Mouse (Mus musculus) kidney, embryonic 16.5 days (tissue): ENCODE measurements around the gene Dync1i2. TPM values are rescaled to one million over a fixed set of nuclear protein-coding genes. Genes with fewer than 3 reads are reported as not detected.
A peak's percentile ranks its signal among the peaks of the same experiment; 100 is the strongest.

ENCODE experiments used
- ATAC-seq: fragments of 200-750 bp; cut with Nextera tagmentation; 2 replicates; pipeline ENCODE4 v1.8.0; 2017; ENCODE audit warnings: moderate TSS enrichment; ENCODE audit not compliant: low FRiP score, low TSS enrichment
- H3K27ac ChIP-seq: fragments of 300-500 bp; sonication (generic); 2 replicates; pipeline ENCODE4 v1.5.1; 2014; ENCODE audit warnings: low read length
- H3K27me3 ChIP-seq: fragments of 300-500 bp; sonication (generic); 2 replicates; pipeline ENCODE4 v1.6.1; 2014; ENCODE audit warnings: low read length, control low read depth, mixed read lengths; ENCODE audit not compliant: insufficient read depth
- H3K36me3 ChIP-seq: fragments of 300-500 bp; sonication (generic); 2 replicates; pipeline ENCODE4 v1.6.1; 2014; ENCODE audit warnings: low read length, control low read depth, mixed read lengths; ENCODE audit not compliant: insufficient read depth
- H3K4me1 ChIP-seq: fragments of 300-500 bp; sonication (generic); 2 replicates; pipeline ENCODE4 v1.6.1; 2014; ENCODE audit warnings: low read length, control low read depth, mixed read lengths; ENCODE audit not compliant: insufficient read depth
- H3K4me2 ChIP-seq: fragments of 300-500 bp; sonication (generic); replicated peaks from 2 replicates; pipeline ENCODE4 v1.6.1; 2014; ENCODE audit warnings: low read depth, low read length
- H3K4me3 ChIP-seq: fragments of 300-500 bp; sonication (generic); 2 replicates; pipeline ENCODE4 v1.5.1; 2014; ENCODE audit warnings: mild to moderate bottlenecking, low read length
- H3K9ac ChIP-seq: fragments of 300-500 bp; sonication (generic); replicated peaks from 2 replicates; pipeline ENCODE4 v1.6.1; 2014; ENCODE audit warnings: low read length
- H3K9me3 ChIP-seq: fragments of 300-500 bp; sonication (generic); 2 replicates; pipeline ENCODE4 v1.6.1; 2016; ENCODE audit warnings: low read length, control low read depth
- WGBS: fragments of 180-500 bp; shearing (Covaris S2); extraction: QIAGEN DNeasy Blood & Tissue Kit; methylation state at CpG from one replicate; pipeline ENCODE4 v1.1.7; 2014; 5-methylcytosine and 5-hydroxymethylcytosine counted together
- polyA plus RNA-seq: library from polyadenylated mRNA; unstranded; fragments of >200 nt; fragmentation: Nextera tagmentation; extraction: Ambion mirVana; gene quantifications from 2 replicates; pipeline ENCODE4 v1.2.1, GENCODE M21; 2015

Gene Dync1i2
- 76.1 and 85.8 TPM in 2 replicates for polyA plus RNA-seq

DNA sequence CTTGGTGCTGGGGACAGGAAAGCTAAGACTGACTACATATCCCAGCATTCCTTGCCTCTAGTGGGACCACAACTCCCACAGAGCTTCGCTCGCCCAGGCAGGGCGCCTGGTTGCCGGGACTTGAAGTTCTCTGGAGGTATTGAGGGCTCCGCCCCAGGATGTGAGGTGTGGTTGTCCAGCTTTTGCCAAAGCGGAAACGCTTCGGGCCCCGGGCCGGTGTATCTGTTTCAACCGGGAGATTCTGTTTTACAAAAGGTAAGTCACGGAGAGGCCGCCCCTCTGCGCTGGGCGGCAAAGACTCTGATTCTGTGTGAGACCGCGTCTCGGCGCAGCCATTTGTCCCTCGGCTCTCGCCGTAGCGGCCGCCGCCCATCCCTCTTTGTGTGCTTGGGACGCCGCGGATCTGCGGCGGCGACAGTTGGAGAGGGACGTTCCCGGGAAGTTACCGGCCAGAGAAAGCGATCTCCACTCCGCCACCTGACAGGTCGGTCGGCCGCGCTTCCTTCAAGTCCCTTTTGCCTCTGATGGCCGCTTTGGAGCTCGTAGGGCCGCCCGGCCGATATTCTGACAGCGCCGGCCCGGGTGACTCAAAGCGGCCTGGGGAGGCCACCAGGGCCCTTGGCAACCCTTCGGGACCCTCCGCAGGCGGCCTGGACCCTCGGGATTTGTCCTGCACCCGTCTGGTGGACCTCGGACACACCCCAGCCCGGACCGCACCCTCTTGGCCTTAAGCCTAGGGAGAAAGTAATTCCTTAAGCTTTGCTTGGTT, at the start of gene Dync1i2:
TSS of gene Dync1i2 (plus strand) at position 116 of the 769 bp plus-strand sequence.
- Histone ChIP-seq H3K36me3 (peaks cover 5% of the 10 kb centered on the region; the same call in 1 of the 2 replicates), H3K4me2 (peak within 1 kb of the TSS; percentile 59), H3K4me3 (peak within 1 kb of the TSS; percentile 93), H3K9me3 (no peaks in the 10 kb centered on the region), H3K27ac (peak within 1 kb of the TSS; percentile 89), H3K27me3 (no peaks in the 10 kb centered on the region), H3K4me1 (peaks cover 8% of the 10 kb centered on the region; the same call in 1 of the 2 replicates), H3K9ac (peak within 1 kb of the TSS; percentile 94)
- peak; percentile 100 for ATAC-seq
- under 1% methylated on average over 57 of the region's 57 CpGs for WGBS

DNA sequence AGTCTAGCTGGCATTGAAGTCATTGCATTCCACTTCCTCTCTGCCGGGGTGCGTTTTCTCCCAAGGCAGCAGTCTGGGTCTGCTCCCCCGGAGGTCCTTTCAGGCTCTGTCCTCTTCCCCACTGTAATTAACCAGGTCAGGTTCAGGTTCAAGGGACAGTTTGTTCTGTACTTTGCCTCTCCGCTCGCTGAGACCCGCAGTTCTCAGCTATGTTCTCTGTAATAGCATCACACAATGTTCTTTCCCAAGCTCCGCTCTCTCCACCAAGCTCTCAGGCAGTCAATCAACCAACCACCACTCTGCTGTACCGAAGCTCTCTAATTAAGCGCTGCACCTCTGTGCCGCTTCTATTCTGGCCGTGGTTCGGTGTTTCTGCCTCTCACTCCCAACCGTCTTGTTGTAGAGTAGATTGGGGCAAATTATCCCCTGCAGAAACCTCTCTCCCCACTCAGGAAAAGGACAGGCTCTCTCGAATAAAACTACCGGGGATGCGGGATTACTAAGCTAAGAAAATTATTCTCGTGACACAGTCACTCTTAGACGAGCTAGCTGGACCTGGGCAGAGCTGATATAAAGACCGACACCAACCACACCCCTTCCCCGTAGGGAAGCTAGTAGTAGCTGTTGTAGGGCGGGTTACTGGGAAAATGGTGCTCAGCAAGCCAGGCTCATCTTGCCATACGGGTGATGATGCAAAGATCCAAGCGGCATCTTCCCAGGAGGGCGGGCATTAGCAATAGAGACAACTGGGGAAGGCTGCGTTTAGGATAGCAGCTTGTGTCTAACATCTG, 48.5 kb upstream of the Dync1i2 start:
- WGBS, result 66% methylated on average over 25 of the region's 25 CpGs
- H3K9ac ChIP-seq, result no peak overlapping the region
- no peak for ATAC-seq

GRCm38 (mm10) chr2:71167211-71167610, 44.3 kb upstream of the Dync1i2 start:
- H3K27me3 ChIP-seq, result no peaks in the 10 kb centered on the region
- 75% methylated on average over 4 of the region's 4 CpGs for WGBS
- no peak overlapping the region for H3K9ac ChIP-seq
- H3K9me3 ChIP-seq, result no peaks in the 10 kb centered on the region
- no peak overlapping the region for H3K27ac ChIP-seq
- H3K4me2 ChIP-seq, result no peak overlapping the region
- H3K36me3 ChIP-seq, result no peaks in the 10 kb centered on the region
- H3K4me3 ChIP-seq, result no peak overlapping the region
- no peaks in the 10 kb centered on the region; the same call in 1 of the 2 replicates for H3K4me1 ChIP-seq
- ATAC-seq, result no peak

More for the DNA sequence above, 48.5 kb upstream of the Dync1i2 start:
- Histone ChIP-seq H3K27ac (no peak overlapping the region), H3K4me3 (no peak overlapping the region), H3K9me3 (no peaks in the 10 kb centered on the region), H3K27me3 (no peaks in the 10 kb centered on the region), H3K4me2 (no peak overlapping the region), H3K4me1 (no peaks in the 10 kb centered on the region; the same call in 1 of the 2 replicates), H3K36me3 (no peaks in the 10 kb centered on the region)

DNA sequence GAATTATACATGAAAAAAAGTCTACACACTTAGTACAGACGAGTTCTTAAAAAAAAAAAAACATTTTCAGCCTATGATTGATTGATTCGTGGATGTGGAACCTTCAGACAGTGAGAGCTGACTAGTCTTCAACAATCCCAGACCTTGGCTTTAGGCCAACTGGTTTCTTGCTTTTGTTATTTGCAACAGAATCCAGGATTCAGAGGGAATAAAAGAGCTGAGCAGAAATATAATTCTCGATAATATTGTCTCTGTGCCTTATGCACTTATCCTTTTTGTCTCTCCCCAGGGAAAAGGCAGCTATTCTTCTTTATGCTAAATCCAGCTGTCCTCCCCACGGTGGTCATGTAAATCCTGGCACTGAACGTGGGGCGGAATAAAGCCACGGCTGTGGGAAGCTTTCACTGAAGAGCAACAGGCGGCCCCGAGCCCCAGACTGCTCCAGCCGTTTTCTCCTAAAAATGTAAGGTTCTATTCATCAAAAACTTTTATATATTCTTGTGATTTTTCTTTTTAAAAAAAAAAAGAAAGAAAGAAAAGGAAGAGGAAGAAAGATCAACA, 43.0 kb upstream of the Dync1i2 start:
- no peak overlapping the region for H3K4me2 ChIP-seq
- H3K4me3 ChIP-seq, result no peak overlapping the region
- no peaks in the 10 kb centered on the region for H3K27me3 ChIP-seq
- no peak overlapping the region for H3K27ac ChIP-seq
- H3K36me3 ChIP-seq, result no peaks in the 10 kb centered on the region
- H3K9me3 ChIP-seq, result no peaks in the 10 kb centered on the region
- ATAC-seq, result no peak
- 53% methylated on average over 10 of the region's 10 CpGs for WGBS
- no peak overlapping the region for H3K9ac ChIP-seq
- H3K4me1 ChIP-seq, result no peaks in the 10 kb centered on the region

GRCm38 (mm10) chr2:71173031-71173430, 38.5 kb upstream of the Dync1i2 start:
- Histone ChIP-seq H3K27ac (no peak overlapping the region), H3K4me3 (no peak overlapping the region), H3K27me3 (no peaks in the 10 kb centered on the region), H3K9ac (no peak overlapping the region), H3K9me3 (no peaks in the 10 kb centered on the region), H3K36me3 (no peaks in the 10 kb centered on the region), H3K4me2 (no peak overlapping the region), H3K4me1 (no peaks in the 10 kb centered on the region)
- ATAC-seq, result no peak
- 74% methylated on average over 3 of the region's 3 CpGs for WGBS

DNA sequence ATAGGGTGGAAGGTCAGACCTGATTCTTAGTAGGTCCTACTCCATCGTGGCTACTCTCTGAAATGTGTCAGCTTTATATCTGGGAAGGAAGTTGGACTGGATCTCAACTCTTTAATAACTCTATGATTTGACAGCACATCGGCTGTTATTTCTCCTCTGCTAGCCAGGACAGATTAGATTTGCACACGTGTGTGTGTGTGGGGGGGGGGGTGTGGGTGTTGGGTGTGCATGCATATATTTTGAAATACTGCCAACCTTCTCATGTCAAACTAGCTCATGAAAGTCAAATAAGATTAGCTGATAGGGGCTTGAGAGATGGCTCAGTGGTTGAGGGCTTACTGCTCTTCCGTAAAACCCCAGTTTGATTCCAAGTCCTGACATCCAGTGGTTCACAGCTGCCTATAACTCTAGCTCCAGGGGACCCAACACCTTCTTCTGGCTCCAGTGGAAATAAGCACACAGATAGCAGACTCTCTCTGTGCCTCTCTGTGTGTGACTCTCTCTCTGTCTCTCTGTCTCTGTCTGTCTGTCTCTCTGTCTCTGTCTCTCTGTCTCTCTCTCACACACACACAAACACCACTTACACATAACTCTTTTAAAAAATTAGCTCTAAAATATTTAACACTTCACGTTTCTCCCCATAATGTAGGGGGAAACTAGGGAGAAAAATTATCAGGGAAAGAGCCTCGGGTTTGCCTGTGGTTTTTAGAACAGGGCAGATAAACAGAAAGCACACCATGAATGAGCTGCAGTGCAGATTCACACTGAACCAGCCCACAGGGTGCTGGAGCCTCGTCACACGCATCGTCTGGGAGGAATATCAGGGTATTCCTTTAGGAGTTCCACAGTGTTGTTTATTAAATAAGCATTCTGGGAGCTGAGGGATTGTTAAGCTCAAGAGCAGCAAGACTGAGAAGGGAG, 34.9 kb upstream of the Dync1i2 start:
- no peak overlapping the region for H3K9ac ChIP-seq
- H3K27ac ChIP-seq, result no peak overlapping the region
- H3K4me1 ChIP-seq, result peaks cover 6% of the 10 kb centered on the region; the same call in 1 of the 2 replicates
- no peak overlapping the region for H3K4me3 ChIP-seq
- ATAC-seq, result no peak
- H3K4me2 ChIP-seq, result no peak overlapping the region
- 63% methylated on average over 9 of the region's 9 CpGs for WGBS
- no peaks in the 10 kb centered on the region for H3K36me3 ChIP-seq
- no peaks in the 10 kb centered on the region; the same call in 1 of the 2 replicates for H3K27me3 ChIP-seq
- H3K9me3 ChIP-seq, result peaks cover 5% of the 10 kb centered on the region; the same call in 1 of the 2 replicates

GRCm38 (mm10) chr2:71177250-71177615, 34.3 kb upstream of the Dync1i2 start:
- no peak for ATAC-seq

DNA sequence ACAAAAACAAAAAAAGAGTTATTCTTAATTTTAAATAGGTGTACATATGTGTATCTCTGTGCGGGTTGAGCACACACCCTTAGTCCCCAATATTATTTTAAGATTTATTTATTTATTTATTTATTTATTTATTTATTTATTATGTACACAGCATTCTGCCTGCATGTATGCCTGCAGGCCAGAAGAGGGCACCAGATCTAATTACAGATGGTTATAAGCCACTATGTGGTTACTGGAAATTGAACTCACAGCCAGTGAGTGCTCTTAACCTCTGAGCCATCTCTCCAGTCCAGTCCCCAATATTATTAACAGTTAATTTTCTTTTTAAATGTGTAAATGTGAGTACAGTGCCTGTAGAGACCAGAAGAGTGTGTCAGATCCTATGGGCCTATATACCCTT, 33.7 kb upstream of the Dync1i2 start:
- Histone ChIP-seq H3K27ac (no peak overlapping the region), H3K36me3 (no peaks in the 10 kb centered on the region), H3K4me2 (no peak overlapping the region), H3K4me1 (peaks cover 6% of the 10 kb centered on the region; the same call in 1 of the 2 replicates), H3K9ac (no peak overlapping the region), H3K9me3 (peaks cover 5% of the 10 kb centered on the region; the same call in 1 of the 2 replicates), H3K27me3 (no peaks in the 10 kb centered on the region; the same call in 1 of the 2 replicates), H3K4me3 (no peak overlapping the region)
- WGBS, result 97% methylated on average over 1 of the region's 1 CpGs
- ATAC-seq, result no peak

More at GRCm38 (mm10) chr2:71177250-71177615, 34.3 kb upstream of the Dync1i2 start:
- Histone ChIP-seq H3K9me3 (peaks cover 5% of the 10 kb centered on the region; the same call in 1 of the 2 replicates), H3K4me3 (no peak overlapping the region), H3K27ac (no peak overlapping the region), H3K4me2 (no peak overlapping the region), H3K36me3 (no peaks in the 10 kb centered on the region), H3K9ac (no peak overlapping the region), H3K27me3 (no peaks in the 10 kb centered on the region; the same call in 1 of the 2 replicates), H3K4me1 (peaks cover 6% of the 10 kb centered on the region; the same call in 1 of the 2 replicates)
- whole genome bisulfite sequencing, result 89% methylated on average over 1 of the region's 1 CpGs

DNA sequence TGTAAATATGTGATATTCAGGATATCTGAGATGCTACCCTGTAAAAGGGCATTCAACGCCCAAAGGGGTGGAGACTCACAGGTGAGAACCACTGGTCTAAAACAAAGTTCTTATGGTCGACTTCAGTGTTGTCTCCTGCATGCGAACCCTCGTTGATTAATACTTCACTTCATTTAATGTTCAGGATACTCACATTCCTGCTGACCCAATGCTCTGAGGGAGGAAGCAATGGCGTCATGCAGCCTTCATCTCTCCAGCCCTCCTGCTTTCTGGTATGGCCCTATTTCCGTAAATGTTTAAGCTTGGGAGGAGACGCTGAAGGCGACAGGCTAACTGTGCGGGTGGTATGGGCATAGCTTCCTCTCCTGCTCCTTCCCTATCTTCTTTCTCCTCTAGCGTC, 31.8 kb upstream of the Dync1i2 start:
- Histone ChIP-seq H3K9me3 (peaks cover 5% of the 10 kb centered on the region; the same call in 1 of the 2 replicates), H3K27ac (no peak overlapping the region), H3K4me3 (no peak overlapping the region), H3K9ac (no peak overlapping the region), H3K36me3 (no peaks in the 10 kb centered on the region), H3K4me2 (no peak overlapping the region), H3K27me3 (peaks cover 7% of the 10 kb centered on the region; the same call in 1 of the 2 replicates), H3K4me1 (peaks cover 6% of the 10 kb centered on the region; the same call in 1 of the 2 replicates)
- ATAC-seq, result no peak
- WGBS, result 74% methylated on average over 10 of the region's 10 CpGs
